Mouse (Mus musculus) testis, adult 10 weeks (tissue): ENCODE results near the gene Ngf. TPM values are rescaled to one million over a fixed set of nuclear protein-coding genes. Genes with fewer than 3 reads are reported as not detected.

ENCODE experiments used
- polyA plus RNA-seq: library from polyadenylated mRNA; stranded (reverse); fragments of 350-450 nt; fragmentation: Illumina TruSeq; extraction: RNeasy Lipid Tissue Mini Kit (QIAGEN cat#74804); gene quantifications from one replicate; pipeline ENCODE4 v1.2.3, GENCODE M21; 2014; ENCODE audit warnings: low read depth, low replicate concordance

Gene Ngf
- polyA plus RNA-seq, result not detected

GRCm38 (mm10) chr3:102469713-102470448 is at the start of gene Ngf:
TSS of gene Ngf (plus strand) at chr3:102469919.

